Mouse (Mus musculus): Measurements from ENCODE around the gene Gm28038.

DNA sequence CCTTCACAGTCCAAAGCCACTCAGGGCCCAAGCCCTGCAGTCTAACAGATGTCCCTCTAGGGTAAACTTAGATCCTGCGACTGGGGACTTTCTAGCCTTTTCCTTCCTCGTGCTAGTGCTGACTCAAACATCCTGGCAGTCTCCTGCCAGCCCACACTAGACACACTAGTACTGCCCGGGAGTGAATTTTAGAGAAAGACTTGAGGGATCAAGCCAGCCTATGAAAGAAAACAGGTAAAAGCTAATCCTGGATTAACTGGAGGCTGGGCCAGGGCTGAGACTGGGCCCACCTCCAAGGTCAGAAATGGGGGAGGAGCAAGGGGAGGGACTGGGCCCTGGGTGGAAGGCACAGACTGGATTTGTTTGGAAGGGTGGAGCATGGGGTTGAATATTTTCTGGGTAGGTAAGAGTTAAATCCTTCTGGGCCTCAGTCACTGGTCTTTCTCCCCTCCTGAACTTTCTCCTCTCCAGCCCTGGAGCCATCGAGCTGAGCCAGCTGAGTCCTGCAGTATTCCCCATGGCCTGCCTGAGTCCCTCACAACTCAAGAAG lies 14.4 kb upstream of the Gm28038 start:
- TF ChIP-seq ZC3H11A (IDR thresholded peaks at IDR 0.05; ENCODE audit: borderline replicate concordance, low read depth, low read length) (no peak), MAFK (IDR thresholded peaks at IDR 0.05; ENCODE audit: insufficient read depth, low read depth, low read length) (no peak)

Measured in ES-E14 (cell line).